Mouse (Mus musculus): ENCODE measurements at regions not wholly inside any gene's neighbourhood (a gene's known extent, or its start where the extent isn't known, plus 50 kb on each side); places are given as distances from the start of the nearest gene placed in this dataset.

- TF ChIP-seq CTCF (IDR thresholded peaks at IDR 0.05; ENCODE audit: control insufficient read depth, insufficient read depth, insufficient read length) (no peak), MAX (IDR thresholded peaks at IDR 0.05) (no peak), MYOG (IDR thresholded peaks at IDR 0.05; ENCODE audit: control insufficient read depth, extremely low read depth, insufficient read length) (no peak), MYOD1 (IDR thresholded peaks at IDR 0.05; ENCODE audit: control insufficient read depth, insufficient read length, low read depth) (no peak), USF1 (IDR thresholded peaks at IDR 0.05; ENCODE audit: low read depth) (no peak), FOSL1 (IDR thresholded peaks at IDR 0.05; ENCODE audit: insufficient read depth, low read length, poor library complexity, severe bottlenecking) (no peak)
Measured at GRCm38 (mm10) chr10:44723845-44724244, 195.5 kb upstream of the Prdm1 start.
